Mouse (Mus musculus) telencephalon, adult 2 months (tissue): ENCODE results near the gene Fahd1.

ENCODE experiments used
- DNase-seq: peaks from one replicate; pipeline ENCODE4 v3.0.0-alpha.2; 2011; ENCODE audit warnings: low read depth, low spot score

Fahd1 gene

DNA sequence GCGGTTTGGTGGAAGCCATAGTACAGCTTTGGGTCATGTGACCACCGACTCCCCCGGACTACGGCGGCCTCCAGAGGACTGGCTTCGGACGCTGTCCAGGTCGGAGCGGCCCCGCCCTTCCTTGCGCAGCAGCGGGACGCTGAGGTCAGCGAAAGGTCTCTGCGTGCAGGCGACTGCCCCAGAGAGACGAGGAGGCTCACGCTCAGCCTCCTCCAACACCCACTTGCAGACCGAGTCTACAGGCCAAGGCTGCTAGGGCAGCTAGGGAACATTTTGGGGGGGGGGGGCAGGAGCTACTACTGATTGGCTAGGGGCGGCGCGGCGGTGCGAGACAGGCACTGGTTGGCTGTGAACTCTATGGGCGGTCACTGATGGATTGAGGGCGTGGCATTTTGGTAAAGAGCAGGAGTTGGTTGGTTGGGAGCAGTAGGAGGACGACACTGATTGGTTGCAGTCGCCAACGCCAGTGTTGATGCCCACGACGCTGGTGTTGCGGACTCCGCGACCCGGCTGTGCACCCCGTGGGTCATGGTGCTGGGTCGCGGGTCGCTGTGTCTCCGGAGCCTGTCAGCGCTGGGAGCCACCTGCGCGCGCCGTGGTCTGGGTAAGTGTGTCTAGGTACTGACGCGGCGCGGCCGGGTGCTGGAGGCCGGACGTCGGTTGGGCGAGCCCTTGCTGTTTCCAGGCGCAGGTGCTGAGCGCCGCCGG lies at the start of gene Fahd1:
Gene Fahd1, minus strand, starts transcription at position 300 of the 708 bp plus-strand sequence.
- DNase-seq = peak; percentile 99

DNA sequence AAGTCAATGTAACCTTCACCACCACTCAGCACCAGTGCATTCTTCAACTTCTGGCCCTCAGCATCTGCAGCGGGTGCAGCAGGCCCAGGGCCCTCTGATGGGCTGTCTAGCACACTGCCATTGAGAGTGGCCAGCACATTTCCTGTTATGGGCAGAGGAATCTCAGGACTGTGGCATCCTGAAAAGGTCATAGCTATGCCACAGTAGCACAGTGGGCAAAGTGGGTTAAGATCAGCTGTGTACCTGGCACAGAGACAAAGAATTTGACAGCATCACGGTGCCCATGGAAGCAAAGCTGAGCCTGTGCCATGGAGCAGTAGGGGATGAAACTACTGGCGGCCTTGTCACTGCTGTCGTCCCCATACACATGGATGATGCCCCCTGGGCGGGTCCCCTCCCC lies 49.0 kb upstream of the Fahd1 start:
- no peak for DNase-seq

DNA sequence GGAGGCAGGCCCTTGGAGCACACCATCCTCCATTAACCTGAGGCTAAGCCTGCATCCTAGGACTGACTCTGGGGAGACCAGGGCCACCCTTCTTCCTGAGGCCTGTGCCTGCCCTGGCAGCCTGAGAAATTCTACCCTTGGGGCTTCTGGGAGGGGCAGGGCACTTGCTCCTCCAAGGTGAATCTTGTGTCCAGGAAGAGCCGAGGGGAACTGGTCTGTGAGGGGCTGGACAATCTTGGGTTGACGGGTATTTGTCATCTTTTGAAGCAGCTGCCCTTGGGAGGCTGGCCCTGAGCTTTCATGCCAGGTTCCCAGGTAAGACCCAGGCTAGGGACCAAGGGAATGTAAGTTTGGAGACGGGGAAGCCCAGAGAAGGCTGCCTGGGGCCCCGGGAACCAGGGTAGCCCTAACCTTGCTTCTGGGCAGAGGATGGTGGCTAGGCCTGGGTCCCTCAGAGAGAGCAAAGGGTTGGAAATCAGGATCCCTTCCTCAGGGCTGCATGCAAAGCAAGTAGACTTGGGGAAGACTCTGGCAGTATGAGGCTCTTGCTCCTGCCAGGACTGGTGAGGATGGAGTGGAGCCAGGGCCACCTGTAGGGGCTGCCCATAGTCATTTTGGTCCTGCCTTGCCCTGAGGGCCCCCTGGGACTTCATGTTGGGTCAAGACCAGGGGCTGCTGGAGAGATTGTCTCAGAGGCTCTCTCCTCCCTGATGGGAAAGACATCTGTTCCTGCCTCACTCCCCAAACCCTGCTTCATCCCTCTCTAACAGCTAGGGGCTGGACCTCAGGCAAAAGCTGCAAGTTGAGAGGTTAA lies 48.1 kb upstream of the Fahd1 start:
- DNase-seq = no peak

DNA sequence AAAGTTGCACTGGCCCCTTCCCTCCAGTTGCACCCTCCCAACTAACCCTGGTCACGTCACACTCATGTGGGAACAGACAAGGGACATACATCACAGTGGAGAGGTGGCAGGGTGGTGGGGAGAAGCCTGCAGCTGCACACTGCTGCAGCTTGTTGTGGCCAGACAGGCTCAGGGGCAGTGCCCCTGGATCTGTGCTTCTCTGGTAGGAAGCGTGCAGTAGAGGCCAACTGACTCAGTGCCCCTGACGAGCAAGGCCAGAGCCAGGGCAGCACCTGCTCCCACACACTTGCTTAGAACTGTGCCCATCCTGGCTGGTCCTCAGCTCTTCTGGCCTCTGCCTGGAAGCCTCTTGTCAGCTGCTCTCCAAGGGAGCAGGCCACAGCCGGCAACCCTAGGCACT lies 47.4 kb upstream of the Fahd1 start:
- DNase-seq = no peak

DNA sequence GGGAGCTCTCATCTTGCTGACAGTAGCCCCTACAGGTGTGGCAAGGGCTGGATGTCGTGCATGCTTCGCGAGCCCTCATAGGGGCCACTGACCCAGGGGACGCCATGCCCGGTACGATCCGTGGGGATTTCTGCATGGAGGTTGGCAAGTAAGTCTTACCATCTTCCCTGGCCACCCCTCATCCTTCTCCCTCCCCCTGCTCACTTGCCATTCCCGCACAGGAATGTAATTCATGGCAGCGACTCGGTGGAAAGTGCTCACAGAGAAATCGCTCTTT lies 46.8 kb upstream of the Fahd1 start:
- DNase-seq = no peak

DNA sequence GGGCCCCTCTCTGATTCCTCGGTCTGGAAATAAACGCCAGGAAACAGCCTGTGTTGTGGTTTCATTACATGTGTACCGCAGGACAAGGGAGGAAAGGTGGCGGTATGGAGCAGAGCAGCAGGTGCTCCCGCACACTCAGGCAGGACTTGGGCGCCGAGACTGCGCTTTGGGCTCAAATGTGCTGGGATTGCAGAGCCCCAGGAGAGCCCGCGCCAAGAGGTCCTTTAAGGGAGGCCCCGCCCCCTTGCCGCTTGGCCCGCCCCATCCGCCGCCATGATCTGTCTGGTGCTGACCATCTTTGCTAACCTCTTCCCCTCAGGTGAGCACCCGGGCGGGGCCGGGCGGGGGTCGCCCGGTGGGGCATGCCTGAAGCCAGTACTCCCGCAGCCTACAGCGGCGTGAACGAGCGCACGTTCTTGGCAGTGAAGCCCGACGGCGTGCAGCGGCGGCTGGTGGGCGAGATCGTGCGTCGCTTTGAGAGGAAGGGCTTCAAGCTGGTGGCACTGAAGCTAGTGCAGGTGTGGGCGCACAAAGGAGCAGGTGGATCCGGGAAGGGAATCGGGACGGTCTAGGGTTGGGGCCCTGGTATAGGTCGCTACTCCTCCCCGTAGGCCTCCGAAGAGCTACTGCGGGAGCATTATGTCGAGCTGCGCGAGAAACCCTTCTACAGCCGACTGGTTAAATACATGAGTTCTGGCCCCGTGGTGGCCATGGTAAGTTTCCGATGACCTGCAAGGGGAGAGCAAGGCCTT lies 46.3 kb upstream of the Fahd1 start, which contains the start of gene Nme3:
Gene Nme3, plus strand, starts transcription at position 260 of the 752 bp plus-strand sequence.
- DNase-seq = peak; percentile 59

DNA sequence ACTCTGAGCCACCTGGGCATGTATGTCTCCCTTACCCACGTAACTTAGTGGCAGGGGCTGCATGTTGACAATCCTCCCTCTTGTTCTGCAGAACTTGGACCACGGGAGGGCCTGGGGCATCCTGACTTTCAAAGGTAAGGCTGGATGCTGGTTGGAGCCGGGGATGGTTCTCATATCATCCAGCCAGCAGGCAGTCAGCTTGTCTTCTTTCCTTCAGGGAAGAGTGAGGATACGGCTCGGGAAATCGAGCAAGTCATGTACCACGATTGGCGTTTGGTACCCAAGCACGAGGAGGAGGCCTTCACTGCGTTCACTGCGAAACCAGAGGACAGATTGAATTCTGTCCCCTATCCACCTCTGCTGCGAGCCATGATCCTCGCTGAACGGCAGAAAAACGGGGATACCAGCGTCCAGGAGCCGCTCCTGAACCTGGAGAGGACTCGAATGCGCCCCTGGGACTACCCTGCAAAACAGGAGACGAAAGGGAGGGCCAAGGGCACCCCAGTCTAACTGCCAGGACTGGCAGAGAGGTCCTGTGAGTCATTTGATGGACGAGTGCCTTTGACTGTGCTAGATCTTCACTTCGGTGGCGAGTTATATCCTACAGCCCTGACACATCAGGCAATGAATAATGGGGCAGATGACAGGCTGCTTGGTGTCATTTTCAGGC lies 45.5 kb upstream of the Fahd1 start:
- DNase-seq = no peak

DNA sequence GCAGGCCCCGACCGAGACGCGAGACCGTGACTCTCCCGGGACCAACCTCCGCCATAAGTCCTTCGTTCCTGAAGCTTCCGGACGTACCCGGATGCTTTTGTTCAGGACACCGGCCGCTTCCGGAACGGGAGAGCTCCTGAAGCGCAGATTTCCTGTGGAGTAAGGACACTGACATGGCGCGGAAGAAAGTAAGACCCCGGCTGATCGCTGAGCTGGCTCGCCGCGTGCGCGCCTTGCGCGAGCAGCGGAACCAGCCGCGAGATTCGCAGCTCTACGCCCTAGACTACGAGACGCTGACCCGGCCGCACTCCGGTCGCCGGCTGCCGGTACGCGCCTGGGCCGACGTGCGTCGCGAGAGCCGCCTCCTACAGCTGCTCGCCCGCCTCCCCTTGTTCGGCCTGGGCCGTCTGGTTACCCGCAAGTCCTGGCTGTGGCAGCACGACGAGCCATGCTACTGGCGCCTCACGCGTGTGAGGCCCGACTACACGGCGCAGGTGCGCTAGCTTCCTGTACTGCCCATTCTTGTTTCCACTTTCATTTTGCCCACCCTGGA lies 44.9 kb upstream of the Fahd1 start, which contains the start of the genes Eme2 and Mrps34:
Gene Eme2, minus strand, starts transcription at position 93 of the 553 bp plus-strand sequence.
Gene Mrps34, plus strand, starts transcription at position 122 of the 553 bp plus-strand sequence.
- peak; percentile 93 for DNase-seq

DNA sequence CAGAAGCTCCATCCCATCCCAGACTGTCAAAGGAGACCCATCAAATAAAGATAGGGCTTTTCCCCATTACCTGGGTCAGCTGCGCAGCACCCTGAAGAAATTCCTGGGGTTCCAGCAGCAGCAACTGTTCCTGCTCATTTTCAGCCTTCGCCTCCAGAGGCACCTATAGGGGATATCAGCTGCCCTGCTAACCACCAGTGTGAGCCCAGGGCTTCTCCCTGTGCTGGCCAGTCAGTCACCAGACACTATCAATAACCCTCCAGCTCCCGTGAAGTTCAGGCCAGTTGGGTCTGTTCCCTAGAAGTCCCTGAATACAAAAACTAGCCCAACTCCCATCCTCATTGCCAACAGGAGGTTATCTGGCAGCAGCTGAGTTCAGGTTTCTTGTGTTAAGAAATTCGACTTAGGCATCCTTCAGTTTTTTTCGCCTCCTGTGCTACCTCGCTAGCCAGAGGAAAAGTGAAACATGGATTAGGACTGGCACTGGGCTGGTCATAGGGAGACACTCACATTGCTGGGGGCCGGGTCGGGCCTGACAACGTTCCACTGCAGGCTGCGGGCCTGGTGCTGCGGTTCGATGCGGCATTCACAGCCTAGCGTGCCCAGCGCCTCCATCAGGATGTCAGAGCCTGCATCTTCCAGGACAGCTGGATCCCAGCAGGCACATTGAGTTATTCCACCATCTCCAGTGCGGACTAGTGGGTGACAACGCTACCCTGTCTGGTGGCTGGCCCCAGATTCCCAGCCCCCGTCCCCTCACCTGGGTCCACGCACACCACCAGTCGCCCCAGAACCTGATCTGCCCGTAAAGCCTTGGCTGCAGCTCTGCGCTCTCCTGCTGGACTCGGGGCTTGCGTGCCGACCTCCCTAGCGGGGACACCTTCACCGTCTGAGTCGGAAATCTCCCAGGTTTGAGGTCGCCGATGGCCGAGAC lies 44.2 kb upstream of the Fahd1 start:
- DNase-seq = no peak

DNA sequence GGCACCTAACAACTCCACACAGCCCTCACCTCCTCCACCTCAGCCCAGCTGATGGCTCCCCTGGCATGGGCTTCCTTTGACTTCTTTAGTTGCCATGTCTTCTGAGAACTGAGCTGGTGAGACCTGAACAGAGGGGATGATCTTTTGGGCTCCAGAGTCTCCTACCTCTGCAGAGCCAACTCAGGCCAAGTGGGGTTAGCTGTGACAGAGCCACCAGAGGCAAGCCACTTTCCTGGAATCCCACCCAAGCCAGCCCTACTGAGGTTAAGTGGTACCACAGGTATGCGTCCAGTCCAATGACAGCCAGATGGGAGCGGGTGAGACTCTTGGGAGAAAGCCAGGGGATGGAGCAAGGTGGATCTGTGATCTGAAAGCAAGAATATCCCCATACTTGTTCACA lies 43.1 kb upstream of the Fahd1 start:
- DNase-seq = no peak

DNA sequence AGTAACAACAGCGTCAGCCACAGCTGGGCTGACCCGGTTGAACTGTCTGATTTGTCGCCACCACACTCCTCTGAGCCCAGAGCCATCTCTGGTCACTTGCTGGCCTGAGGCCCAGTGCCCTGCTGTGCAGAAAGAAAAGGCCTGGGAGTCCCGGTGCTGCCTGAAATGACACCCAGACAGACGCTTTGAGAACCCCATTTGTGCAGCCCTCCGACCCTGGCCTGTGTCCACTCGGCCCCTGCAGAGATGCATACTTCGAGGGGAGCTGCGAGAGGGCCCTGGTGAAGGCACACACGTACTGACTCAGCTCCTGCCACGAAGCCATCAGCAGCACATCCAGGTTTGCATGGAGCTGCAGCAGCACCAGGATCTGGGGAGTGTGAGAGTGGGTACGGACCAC lies 42.6 kb upstream of the Fahd1 start:
- no peak for DNase-seq

DNA sequence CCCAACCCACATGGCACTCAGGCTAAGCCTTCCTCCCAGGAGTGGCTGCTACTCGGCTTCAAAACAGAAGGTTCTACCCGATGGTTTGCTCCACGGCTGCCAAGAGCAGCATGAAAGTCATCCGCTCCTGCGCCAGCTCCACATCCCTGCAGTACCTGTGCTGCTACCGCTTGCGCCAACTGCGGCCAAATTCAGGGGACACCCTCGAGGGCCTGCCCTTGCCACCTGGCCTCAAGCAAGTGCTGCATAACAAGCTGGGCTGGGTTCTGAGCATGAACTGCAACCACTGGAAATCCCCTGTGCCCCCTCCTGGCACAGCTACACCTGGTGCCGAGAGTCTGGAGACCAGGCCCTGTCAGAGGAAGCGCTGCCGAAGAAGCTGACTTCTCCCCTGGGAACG lies 41.2 kb upstream of the Fahd1 start:
- DNase-seq = no peak

DNA sequence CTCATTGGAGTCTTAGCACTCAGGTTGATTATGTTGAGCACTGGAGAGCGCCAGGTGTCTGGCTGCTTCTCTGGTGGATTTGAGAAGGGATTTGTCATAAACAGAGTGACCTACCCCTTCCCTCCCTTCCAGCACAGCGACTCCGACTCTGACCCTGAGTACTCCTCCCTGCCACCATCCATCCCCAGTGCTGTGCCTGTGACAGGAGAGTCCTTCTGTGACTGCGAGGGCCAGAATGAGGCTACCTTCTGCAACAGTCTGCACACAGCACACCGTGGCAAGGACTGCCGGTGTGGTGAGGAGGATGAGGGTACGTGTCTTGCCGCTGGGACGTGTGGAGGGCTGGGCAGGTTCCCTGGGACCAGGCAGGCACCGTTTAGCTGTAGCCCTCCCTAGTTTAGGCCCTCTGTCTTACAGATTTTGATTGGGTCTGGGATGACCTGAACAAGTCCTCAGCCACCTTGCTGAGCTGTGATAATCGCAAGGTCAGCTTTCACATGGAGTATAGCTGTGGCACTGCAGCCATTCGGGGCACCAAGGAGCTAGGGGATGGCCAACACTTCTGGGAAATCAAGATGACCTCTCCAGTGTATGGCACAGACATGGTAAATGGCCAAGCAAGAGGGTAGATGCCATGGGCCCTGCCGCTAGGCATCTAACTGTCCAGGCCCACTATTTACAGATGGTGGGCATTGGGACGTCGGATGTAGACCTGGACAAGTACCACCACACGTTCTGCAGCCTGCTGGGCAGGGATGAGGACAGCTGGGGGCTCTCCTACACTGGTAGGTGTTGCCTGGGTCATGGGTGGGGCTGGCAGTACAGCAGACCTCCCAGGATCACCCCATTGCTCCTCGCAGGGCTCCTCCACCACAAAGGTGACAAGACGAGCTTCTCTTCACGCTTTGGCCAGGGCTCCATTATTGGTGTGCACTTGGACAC lies 40.3 kb upstream of the Fahd1 start:
- DNase-seq = no peak

DNA sequence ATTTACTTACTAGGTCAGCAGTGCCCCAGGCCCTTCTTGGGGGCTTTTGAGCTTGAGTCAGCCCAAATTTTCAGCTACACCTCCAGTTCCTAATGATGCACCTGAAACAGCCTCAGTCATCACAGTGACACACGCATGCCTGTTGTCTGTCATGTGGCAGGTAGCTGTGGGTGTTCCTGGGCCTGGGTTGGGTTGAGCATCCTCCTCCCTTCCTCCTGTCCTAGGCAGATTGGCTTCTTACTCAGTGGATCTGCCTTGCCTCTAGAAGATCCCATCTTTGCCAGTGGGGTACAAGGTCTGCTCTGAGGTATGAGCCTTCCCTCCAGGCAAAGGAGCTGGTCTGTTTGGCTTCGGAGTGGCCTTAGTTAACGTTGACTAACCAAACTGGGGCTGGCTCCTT lies 38.7 kb upstream of the Fahd1 start:
- DNase-seq = no peak

DNA sequence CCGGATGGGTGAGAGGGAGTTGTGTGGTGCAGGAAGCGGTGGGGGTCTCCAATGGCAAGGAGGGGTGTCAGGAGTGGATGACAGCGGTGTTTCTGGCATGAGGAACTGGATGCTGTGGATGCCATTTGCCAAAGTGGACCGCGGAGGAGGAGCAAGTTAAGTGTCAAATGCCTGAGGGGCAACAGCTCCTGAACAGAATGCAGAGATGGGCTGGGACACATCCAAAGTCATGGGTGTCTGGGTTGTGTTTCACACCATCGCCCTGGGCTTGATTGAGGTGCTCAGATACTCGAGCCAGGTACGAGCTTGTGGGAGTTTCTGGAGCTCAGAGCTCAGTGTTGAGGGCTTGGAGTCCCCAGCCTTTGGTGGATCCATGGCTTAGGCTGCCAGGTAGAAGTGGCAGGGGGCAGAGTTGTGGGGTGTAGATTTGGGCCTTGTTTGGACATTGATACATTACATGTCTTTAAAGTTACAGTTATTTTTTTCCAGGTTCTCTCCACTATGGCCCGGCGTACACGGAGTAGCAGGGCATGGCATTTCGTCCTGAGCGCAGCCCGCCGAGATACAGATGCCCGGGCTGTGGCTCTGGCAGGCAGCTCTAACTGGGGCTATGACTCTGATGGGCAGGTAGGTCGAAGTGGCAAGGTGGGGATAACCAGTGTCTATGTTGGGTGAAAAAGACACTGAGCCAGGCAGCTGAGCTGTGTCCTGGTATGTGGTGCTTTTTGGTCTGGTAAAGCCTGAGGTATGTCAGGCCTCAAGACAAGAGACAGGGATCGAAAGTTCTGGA lies 37.3 kb upstream of the Fahd1 start:
- DNase-seq = no peak

DNA sequence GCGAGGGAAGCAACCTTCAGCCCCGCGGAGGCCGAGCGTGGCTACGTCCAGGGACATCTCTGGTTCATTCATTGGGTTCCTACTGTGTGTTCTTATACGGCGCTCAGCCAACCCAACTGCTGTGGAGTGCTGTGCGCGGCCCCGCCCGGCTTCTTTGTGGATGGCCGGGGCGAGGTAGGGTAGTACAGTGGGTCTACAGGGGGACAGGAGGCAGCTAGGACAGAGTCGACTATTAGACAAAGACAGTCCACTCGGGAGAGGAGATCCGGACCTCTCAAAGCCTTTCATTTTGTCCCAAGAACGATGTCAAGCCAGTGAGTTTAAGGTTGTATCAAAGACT lies 36.7 kb upstream of the Fahd1 start:
- no peak for DNase-seq

DNA sequence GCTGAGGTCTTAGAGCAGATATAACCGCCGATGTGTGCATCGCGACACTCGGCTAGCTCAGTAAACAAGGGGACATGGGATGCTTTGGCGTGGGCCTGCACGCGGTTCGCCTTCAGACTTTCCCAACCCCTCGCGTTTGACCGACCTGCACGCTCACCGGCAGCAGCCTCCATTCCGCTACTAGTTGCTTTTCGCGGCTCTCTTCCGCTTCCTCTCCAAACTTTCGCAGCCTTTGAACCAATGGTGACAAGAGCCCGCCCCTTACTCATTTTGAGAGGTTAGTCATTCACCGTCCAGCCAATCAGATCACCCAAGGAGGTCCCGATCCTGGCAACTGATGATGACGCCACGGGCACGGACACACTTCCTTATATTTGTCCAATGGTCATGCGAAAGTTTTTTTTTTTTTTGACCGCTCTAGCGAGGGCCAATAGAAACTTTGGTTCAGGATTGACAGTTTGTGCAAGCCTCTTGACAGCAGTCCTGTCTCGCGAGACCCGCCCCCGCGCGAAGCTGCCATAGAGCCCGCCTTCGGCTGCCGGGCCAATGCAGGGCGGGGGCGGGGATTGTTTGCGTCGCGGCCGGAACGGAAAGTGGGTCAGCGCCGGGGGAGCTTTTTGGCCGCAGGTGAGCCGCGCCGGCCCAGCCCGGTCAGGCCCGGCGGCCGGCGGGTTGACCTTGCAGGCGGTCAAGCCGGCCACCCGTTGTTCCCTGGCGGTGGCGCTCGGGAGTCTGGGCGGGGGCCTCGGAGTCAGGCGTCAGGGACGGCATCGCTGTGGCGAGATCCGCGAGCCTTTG lies 36.2 kb upstream of the Fahd1 start, which contains the start of the genes Nubp2 and Spsb3:
Gene Nubp2, minus strand, starts transcription at position 216 of the 798 bp plus-strand sequence.
Gene Spsb3, plus strand, starts transcription at position 510 of the 798 bp plus-strand sequence.
- DNase-seq = peak; percentile 100
